Mouse (Mus musculus) Muller cell, postnatal 12 days (primary cell): ENCODE data around the gene Sorcs3.

Experiments used
- DNase-seq: peaks from one replicate; pipeline ENCODE4 v3.0.0-alpha.2; 2015; ENCODE audit errors: inconsistent ontology term

Gene Sorcs3

DNA sequence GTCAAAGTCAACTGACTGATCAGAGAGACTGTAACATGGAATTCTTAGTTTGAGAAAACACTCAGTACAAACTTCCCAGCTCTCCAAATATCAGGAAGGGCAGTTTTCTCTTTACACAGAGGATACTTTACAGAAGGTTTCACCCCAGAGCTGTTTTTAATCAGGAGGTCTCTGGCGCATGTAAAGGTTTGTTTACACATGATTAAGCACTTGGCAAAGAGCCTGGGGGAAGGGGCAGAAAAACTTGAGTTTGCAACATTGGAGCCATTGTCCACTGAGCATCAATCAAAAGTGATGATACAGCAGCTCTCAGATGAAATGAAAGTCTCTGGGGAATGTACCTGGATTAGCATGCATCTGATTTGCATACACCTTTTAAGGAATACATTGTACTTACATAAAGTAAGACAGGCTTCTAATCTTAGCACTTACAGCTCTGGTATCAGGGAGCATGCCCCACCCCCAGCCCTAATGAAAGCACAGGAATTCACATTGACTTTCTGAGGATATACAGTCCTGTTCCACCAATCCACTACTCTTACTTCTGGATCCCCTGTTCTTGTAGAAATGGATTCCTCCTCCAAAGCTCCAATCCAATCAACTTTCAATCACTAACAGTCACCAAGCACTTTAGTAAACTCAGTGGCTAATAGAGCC is 500.6 kb downstream of the Sorcs3 start:
- peak; percentile 62 for DNase-seq

DNA sequence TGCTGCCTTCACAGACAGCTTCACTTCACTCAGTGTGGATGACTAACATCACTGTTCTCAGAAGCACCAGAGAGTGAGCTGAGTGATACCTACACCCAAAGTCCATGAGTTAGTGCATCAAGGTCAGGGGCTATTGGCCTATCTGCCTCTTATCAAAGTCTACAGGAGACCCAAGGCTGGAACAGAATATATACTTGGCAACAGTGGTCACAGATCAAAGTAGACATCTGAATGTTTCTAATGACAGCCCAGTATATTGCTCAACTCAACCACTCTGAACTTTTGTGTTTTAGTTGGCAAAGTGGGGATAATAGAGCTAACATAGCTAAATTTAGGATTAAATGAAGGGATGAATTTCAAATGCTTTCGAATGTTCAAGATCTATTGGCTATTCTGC is 501.1 kb downstream of the Sorcs3 start:
- DNase-seq = no peak

DNA sequence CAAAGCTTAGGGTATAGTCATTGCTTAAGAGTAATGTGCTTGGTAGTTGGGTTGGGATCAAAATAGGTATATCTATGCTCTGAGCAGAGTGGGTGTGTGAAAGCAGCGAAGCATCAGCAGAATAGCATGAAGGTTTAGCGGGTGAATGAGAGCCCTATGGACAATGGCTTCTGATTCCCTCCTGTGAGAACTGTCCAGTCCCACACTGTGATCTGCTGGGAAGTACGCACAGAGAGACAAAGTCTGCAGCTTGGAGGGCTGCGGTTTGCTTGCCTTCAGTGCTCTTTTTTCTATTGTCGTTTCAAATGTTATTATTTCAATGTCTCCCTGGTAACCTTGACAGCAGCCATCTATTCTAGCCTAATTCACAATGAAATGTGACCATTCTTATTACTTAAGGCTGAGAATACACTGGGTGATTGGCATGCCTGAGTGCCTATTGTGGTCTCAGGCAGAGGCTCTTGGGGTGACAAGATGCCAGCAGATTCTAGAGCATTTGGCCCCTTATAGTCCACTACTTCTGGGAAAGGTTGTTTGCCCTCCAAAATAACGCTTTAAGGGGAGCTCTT is 520.1 kb downstream of the Sorcs3 start:
- peak; percentile 25 for DNase-seq

DNA sequence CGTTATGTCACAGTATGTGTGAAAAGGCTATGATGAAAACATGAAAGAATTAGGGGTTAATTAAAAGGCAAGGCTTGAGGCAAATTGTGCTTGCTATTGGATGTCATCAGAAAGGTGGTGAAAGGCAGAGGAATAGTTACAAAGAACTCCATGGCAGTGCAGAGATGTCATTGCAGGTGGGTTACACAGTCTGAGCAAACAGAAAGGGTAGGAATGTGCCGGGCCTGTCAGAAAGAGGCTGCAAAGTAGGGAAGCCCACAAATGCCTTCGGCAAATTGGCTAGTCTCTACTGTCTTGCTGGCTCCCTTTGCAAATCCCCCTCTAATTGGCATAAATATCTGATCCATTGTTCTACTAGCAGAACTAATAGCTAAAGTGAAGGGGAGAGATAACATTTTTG is 521.2 kb downstream of the Sorcs3 start:
- DNase-seq = peak; percentile 29

DNA sequence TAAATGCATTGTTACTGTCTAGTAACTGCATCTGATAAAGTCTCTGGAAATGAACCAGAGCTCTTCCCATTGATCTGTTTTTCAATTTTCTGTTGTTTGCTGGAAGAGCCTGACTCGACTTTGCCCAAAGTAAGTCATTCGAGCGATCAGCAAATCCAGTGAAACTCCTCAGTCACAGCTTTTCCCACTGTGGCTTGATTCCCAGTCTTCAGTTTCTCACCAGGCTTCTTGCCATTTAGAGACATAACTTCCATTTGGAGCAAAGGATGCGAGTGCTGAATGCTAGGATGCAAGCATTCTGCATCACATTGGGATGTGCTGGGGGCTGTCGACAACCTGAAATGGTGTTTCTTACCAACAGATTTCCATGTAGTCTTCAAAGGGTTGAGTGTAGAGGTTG is 521.8 kb downstream of the Sorcs3 start:
- no peak for DNase-seq

DNA sequence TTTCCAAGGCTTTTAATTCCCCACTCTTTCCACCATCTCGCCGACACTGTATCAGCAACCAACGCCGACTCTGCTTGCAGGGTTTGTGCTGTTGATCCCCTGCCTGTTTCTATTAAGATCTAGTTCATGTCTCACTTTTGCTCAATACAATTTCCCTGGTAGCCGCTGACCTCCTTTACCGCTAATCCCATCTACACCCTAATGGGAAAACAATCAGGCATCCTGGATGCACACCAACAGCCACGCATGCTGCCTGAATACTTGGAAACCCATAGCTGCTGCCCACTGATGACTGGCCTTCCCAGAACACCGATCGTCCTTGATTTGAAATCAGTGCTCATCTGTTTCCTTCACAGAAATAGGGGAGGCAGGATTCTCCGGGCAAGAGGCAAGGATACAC is 525.9 kb downstream of the Sorcs3 start:
- peak; percentile 50 for DNase-seq

DNA sequence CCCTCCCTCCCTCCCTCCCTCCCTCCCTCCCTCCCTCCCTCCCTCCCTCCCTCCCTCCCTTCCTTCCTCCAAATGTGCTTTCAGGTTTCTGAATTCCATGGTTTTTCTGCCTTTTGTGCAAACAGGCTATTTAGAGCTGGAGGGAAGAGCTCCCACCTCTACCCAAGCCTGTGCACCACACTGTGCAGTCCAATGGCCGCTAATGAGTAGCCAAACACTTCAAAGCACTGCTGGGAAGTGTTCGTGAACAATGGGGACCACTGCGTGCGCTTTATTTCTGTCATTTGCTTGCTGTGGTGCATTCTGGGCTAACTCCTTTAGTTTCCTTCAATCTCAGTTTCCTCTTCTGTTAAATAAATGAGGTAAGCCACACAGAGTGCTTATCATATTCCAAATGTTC is 528.5 kb downstream of the Sorcs3 start:
- no peak for DNase-seq

DNA sequence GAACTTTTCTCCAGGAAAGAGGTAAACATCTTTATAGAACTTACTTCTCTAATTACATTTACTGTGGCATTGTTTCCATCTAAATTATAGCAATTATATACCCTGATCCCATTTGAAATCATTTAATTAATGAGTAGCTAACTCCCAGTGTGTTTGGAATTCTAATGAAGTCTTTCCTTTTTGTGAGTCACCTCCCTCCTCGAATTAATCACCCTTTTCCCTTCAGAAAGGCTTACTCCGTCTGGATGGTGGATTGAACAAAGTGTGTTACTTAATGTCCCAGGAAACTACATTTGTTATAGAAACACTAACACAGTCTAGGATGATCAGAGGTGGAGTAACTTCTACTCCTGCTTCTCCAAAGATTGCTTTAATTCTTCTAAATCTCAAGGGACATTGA is 531.7 kb downstream of the Sorcs3 start:
- DNase-seq = peak; percentile 68

DNA sequence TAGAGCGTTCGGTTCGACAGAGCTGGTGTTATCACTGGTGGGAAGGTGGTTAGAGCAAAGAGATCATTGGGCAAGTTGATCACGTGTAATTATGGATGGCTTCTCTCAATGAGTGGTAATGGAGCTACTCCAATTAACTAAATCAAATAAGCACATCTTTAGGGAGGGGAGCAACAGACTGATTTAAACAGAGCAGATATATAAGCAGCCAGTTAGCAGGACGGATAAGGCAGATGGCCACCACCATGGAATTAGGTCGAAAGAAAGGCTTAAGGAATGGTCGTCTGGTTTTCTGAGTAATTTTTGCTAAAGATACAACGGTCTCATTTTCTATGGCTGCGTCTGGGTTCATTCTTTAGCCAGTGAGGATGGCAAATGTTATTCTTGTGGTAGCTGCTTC is 549.3 kb downstream of the Sorcs3 start:
- DNase-seq = no peak

DNA sequence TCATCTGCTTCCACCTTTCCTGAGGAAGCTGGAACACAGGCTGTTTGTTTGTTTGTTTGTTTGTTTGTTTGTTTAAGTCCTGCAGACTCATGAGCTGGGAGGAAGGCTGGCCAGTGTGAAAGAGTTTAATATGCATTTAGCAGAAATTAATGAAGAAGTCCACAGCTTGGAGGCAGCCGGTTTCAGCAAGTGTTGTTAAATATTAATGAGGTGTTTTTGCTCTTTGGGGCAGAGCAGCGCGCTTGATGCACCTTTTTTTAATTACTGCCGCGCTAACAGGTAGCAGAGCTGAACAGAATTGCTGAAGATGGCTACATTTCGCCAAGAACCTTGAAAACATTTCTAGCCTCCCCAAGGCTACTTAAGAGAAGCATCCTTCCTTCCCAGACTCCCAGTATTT is 551.0 kb downstream of the Sorcs3 start:
- DNase-seq = no peak

DNA sequence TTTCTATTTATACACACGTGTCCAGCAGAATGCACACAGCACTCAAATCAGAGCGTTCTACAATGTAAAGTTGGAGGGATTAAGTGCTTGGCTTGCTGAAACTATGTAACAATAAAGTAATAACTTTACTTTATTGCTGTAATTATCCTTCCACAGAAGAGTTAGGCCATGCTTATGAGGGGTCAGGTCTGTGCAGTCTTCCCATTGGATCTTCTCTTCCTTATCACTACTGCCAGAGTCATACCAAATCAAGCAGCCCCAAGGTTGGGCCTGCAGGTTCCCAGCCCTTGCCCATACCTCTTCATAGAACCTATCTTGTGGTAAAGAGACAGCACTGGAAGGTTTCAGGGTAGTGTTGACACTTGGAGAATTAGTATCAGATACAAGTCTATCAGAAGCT is 560.7 kb downstream of the Sorcs3 start:
- DNase-seq = no peak

DNA sequence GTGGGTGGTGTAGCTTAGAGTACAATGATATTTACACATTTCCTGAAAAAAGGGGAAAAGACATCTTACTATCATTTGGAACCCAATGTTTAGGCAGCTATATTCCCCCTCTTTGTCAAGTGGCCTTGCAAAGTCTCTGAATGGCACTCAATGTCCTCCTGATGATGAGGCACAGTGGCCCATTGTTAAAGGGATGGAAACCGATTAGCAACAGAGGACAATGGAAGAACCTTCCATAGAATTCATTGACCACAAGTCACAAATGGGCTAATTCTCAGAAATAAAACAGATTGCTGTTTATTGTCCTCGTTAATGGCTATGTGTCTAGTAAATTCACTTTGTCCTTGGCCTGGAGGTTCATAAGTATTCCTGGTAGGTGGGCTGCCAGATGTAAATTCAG is 565.7 kb downstream of the Sorcs3 start:
- no peak for DNase-seq

DNA sequence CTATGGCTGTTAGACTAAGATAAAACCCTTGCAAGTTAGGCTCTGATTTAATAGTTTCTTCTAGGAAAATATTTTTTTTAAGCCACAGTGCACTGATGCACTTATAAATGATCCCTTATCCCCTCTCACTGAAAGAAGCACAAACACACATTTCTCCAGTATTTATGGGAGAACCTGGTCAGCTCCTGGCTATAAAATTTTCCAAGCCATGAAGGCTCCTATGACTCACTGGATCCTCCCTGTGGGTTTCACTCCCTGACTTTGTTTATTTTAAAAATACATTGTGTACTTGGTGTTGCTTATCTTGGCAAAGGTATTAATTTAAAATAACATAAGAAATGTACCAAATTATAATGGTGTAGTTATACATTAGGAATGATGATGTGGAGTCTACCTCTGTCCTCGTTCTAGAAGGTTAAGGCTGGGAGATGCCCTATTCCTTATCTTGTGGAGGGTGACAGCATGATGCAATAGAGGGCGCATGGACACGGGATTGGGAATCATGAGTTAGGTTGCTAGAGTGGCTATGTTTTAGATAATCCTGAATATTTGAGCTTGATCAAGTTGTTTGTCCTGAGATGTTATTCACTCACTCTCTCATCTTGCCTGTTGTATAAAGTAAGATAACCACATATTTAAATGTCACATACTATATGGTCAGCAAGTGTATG is 573.4 kb downstream of the Sorcs3 start:
- no peak for DNase-seq

DNA sequence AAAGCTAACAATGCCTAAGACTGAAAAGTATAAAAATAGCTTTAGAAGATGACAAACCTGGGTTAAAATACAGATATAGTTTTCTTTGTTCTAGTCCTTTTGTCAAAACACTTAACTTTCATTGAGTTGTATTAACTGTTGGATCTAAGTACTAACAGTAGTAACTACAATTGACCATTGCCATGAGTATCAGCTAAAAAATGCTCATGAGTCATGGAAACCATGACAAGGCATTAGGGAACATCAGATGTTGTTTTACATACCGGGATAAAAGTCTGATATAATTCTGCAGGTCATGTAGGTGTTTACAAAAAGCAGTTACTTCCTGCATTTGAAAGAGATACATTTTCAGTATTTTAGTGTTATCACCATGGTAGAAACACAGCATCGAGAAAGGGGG is 575.0 kb downstream of the Sorcs3 start:
- DNase-seq = peak; percentile 14

DNA sequence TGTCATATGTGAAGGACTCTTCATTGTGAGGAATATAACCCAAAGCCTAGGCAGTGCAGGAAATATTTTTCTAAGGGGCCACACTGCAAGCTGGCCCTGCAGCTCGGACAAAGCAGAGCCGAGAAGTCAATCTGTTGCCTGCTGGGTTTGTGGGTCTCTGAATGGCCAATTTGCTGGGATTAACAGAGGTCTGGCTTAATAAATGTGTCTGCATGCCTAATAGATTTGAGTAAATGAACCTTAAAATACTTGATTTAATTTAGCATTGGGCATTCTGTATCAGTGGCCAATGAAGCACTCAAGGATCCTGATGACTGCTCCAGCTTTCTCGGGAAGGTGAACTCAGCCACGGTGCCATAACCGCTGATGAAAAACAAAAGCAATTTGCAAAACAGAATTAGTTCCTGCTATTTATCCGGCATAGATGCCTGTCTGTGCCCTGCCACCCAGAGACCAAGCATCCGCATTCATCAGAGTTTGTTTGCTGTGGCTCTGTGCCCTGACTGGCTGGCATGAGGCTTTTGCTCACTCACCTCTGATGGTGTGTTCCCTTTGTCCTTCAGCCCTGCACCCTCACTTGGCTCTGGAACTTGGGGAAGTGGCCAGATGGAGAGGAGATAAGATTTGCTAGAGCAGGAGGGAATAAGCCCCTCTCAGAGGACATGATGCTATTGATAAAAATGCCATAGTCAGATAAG is 576.3 kb downstream of the Sorcs3 start:
- peak; percentile 84 for DNase-seq

DNA sequence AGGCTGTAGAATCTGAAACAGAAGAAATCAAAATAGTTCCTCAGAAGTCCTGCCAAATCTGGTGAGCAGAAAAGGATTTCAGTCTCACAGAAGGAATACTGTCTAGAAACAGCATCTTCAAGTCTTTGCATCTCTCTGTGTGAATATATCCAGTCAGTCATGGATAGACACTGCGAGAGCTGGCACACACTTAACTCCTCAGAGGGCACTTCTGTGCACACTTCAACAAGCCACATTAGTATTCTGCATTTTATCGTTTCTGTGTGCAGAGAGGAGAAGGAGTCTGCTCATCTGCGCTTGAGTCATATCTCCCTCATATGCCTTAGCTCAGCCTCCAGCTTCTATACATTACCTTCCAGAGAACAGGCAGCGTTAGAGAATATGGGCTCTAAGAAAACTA is 581.4 kb downstream of the Sorcs3 start:
- DNase-seq = no peak

DNA sequence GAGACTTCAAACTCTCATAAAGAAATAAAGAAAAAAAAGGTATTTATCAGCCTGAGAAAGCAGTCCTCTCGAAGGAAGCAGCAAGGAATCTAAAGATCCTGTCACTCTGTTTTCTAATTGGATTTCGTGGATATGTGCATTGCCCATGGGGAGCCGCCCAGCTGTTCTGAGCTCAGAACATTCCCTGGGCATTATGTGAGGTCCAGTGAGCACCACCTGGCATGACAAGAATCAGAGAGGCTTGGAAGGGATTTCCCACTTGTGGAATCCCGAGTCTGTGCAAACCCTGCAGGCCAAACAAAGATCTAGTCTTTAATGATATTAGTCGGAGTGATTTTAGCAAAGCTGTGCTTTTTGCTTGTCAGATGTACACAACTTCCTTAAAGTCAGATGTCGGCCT is 598.7 kb downstream of the Sorcs3 start:
- DNase-seq = peak; percentile 60

DNA sequence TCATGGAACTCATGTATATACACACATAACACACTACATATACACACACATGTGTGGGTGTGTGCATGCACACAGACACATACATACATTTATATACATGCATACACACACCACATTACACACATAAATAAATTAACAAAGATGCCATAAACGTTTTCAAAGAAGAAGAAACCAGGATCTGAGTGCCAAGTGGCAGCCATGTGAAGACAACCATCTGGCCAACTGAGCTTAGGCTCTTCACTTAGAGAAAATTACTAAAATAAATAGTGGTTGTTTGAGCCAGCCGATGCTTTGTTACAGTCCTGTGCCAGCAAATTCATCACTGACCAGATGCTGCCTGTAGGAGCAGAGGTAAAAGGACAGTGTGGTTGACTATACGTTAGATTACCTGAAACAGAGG is 605.7 kb downstream of the Sorcs3 start:
- no peak for DNase-seq

DNA sequence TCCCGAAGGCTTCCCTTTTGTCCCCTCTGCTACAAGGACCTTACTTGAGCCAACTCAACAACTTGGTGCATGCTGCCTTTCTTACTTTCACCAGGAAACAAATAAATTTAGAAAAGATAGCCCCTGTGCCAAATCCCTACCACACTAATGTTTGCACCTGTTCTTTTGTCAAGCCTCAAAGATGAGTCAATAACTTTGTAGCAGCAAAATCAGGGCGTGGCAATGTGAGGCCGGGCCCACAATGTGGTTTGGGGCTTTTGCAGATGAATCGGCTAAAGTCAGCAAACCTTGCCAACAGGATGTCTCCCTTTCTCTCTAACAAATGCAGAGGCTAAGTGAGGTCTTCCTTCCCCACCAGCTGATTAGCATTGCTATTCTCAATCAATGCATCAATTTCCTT is 608.0 kb downstream of the Sorcs3 start:
- DNase-seq = no peak

DNA sequence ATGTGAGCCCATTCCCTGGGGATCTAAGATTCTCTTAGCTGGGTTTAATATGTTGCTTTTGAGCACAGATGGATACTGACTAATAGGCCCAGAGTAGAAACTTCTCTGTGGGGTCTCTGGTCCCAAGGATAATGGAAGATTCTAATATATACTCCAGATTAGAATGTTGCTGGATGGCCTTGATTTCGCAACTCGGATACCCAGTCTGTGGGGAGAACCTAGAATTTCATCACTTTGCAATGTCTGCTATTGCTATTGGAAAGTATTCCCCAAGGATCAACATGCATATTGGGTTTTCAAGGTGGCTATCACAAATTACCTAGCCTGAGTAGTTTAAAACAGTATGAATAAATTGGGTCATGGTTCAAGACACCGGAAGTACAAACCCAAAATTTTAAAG is 609.2 kb downstream of the Sorcs3 start:
- DNase-seq = no peak

DNA sequence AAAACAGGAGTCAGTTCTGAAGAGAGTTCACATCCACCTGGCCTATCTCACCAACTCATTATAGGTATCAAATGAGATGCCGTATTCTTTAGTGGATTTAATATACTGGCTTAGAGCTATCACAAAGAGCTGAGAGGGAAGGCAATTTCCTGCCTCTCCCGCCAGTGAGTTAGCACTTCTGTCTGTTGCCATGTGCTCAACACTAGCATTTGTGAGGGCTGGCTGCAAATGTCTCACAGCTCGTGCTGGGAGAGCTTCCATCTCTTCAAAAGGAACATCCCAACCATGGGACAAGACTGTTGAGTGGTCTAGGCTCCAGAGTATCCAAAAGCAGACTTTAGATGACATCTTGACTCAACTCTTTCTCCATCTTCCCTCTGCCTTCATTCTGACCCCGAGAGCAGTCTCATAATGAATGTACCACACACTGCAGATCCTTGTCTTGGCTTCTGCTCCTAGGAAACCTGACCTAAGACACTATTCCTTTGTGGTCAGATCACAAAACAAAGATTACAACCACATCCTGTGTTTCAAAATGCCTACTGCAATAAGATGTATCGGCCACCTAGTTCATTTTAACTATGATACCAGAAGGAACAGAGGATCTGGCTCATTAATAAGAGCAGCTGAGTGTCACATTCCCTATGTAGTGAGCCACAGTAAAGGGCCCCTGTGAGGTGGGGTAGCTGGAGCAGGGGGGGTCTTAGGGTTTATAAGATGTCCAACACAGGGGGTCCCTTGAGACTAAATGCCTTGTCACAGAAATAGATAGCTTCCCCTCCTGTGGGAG is 614.9 kb downstream of the Sorcs3 start:
- no peak for DNase-seq

DNA sequence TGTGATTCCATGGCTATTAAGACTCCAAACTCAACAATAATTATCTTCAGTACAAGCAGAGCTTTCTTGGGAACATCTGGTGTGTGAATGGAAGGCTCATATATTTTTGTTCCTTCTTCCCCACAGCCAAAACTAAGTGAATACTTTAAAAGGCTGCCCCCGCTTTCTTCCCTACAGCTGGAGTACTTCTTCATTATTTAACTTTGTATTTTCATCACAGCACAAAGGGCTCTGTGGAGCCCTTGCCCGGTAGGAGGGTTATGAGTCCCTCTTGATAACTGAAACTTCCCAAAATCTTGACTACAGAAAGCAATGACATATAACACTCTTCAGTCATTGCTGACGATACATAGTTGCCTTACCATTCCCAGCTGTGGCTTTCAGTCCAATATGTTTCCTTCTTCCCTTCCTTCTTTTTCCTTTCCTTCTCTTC is 615.5 kb downstream of the Sorcs3 start:
- DNase-seq = no peak
